Mouse (Mus musculus) embryonic facial prominence, embryonic 12.5 days (tissue): Measurements from ENCODE around the gene Asxl1. TPM values are rescaled to one million over a fixed set of nuclear protein-coding genes. Genes with fewer than 3 reads are reported as not detected.

ENCODE experiments used
- ATAC-seq: fragments of 200-750 bp; cut with Nextera tagmentation; 2 replicates; pipeline ENCODE4 v1.8.0; 2017; ENCODE audit not compliant: insufficient number of reproducible peaks, insufficient read depth, low FRiP score, low TSS enrichment
- H3K27ac ChIP-seq: fragments of 300-500 bp; sonication (generic); 2 replicates; pipeline ENCODE4 v1.5.1; 2016; ENCODE audit warnings: mild to moderate bottlenecking
- H3K27me3 ChIP-seq: fragments of 300-500 bp; sonication (generic); 2 replicates; pipeline ENCODE4 v1.6.1; 2016; ENCODE audit warnings: mild to moderate bottlenecking, moderate library complexity
- H3K36me3 ChIP-seq: fragments of 300-500 bp; sonication (generic); 2 replicates; pipeline ENCODE4 v1.6.1; 2016; ENCODE audit warnings: mild to moderate bottlenecking
- H3K4me1 ChIP-seq: fragments of 300-500 bp; sonication (generic); 2 replicates; pipeline ENCODE4 v1.6.1; 2016
- H3K4me2 ChIP-seq: fragments of 300-500 bp; sonication (generic); replicated peaks from 2 replicates; pipeline ENCODE4 v1.6.1; 2016; ENCODE audit warnings: mild to moderate bottlenecking, moderate library complexity
- H3K4me3 ChIP-seq: fragments of 300-500 bp; sonication (generic); 2 replicates; pipeline ENCODE4 v1.5.1; 2016; ENCODE audit warnings: mild to moderate bottlenecking
- H3K9ac ChIP-seq: fragments of 300-500 bp; sonication (generic); 2 replicates; pipeline ENCODE4 v1.6.1; 2016; ENCODE audit warnings: mild to moderate bottlenecking, moderate library complexity
- H3K9me3 ChIP-seq: fragments of 300-500 bp; sonication (generic); 2 replicates; pipeline ENCODE4 v1.6.1; 2016; ENCODE audit warnings: mild to moderate bottlenecking, moderate library complexity
- WGBS: fragments of 180-500 bp; shearing (Covaris S2); methylation state at CpG from one replicate; pipeline ENCODE4 v1.1.7; 2016; 5-methylcytosine and 5-hydroxymethylcytosine counted together
- polyA plus RNA-seq: library from polyadenylated mRNA; unstranded; fragments of >200 nt; fragmentation: Nextera tagmentation; extraction: Ambion mirVana; gene quantifications from 2 replicates; pipeline ENCODE4 v1.2.1, GENCODE M21; 2016

The Asxl1 gene
- polyA plus RNA-seq, 1 experiment from 2014 or later = 19.1 TPM

- 19% methylated on average over 9 of the region's 9 CpGs for WGBS
- peaks cover 50% of the 10 kb centered on the region for H3K36me3 ChIP-seq
- peak overlapping the region; percentile 9; the same call in 1 of the 2 replicates for H3K27ac ChIP-seq
- H3K4me1 ChIP-seq = peaks cover 67% of the 10 kb centered on the region
- no peak overlapping the region for H3K9ac ChIP-seq
- no peak overlapping the region for H3K4me2 ChIP-seq
- H3K27me3 ChIP-seq = no peaks in the 10 kb centered on the region
- no peaks in the 10 kb centered on the region for H3K9me3 ChIP-seq
- no peak for ATAC-seq
- no peak overlapping the region for H3K4me3 ChIP-seq
Observed at GRCm38 (mm10) chr2:153434880-153435831, 89.5 kb downstream of the Asxl1 start.

- peaks cover 34% of the 10 kb centered on the region for H3K36me3 ChIP-seq
- peaks cover 84% of the 10 kb centered on the region for H3K4me1 ChIP-seq
- H3K4me3 ChIP-seq = no peak overlapping the region
- peak overlapping the region; percentile 7; the same call in 1 of the 2 replicates for H3K9ac ChIP-seq
- peak overlapping the region; percentile 14 for H3K4me2 ChIP-seq
- no peaks in the 10 kb centered on the region for H3K27me3 ChIP-seq
- no peak for ATAC-seq
- 28% methylated on average over 6 of the region's 6 CpGs for WGBS
- peak overlapping the region; percentile 81 for H3K27ac ChIP-seq
- H3K9me3 ChIP-seq = no peaks in the 10 kb centered on the region
Observed at GRCm38 (mm10) chr2:153436641-153437305, 91.1 kb downstream of the Asxl1 start.

- Histone ChIP-seq H3K27ac (peak overlapping the region; percentile 81), H3K27me3 (no peaks in the 10 kb centered on the region), H3K9me3 (no peaks in the 10 kb centered on the region), H3K4me1 (peaks cover 89% of the 10 kb centered on the region), H3K36me3 (peaks cover 29% of the 10 kb centered on the region), H3K4me2 (peak overlapping the region; percentile 14), H3K4me3 (no peak overlapping the region), H3K9ac (peak overlapping the region; percentile 7; the same call in 1 of the 2 replicates)
- ATAC-seq = no peak
- 23% methylated on average over 2 of the region's 2 CpGs for WGBS
Observed at GRCm38 (mm10) chr2:153437306-153437659, 91.7 kb downstream of the Asxl1 start.

GRCm38 (mm10) chr2:153440755-153441154 lies 95.1 kb downstream of the Asxl1 start:
- 48% methylated on average over 2 of the region's 2 CpGs for WGBS
- no peak for ATAC-seq
- peak overlapping the region; percentile 97 for H3K27ac ChIP-seq
- no peaks in the 10 kb centered on the region for H3K27me3 ChIP-seq
- peak overlapping the region; percentile 85 for H3K4me2 ChIP-seq
- no peaks in the 10 kb centered on the region for H3K9me3 ChIP-seq
- H3K4me1 ChIP-seq = peaks cover 66% of the 10 kb centered on the region
- peak overlapping the region; percentile 24; the same call in 1 of the 2 replicates for H3K9ac ChIP-seq
- no peak overlapping the region for H3K4me3 ChIP-seq
- 0 out of 2 replicates have a peak, but pooled peaks cover 4% of the 10 kb centered on the region for H3K36me3 ChIP-seq

- Histone ChIP-seq H3K4me1 (peaks cover 61% of the 10 kb centered on the region), H3K36me3 (0 out of 2 replicates have a peak, but pooled peaks cover under 1% of the 10 kb centered on the region), H3K27ac (peak overlapping the region; percentile 97), H3K9me3 (no peaks in the 10 kb centered on the region), H3K4me2 (peak overlapping the region; percentile 85), H3K9ac (peak overlapping the region; percentile 24; the same call in 1 of the 2 replicates), H3K27me3 (no peaks in the 10 kb centered on the region), H3K4me3 (no peak overlapping the region; the same call in 1 of the 2 replicates)
- no peak for ATAC-seq
- WGBS = 13% methylated on average over 3 of the region's 3 CpGs
Observed at GRCm38 (mm10) chr2:153441228-153441627, 95.6 kb downstream of the Asxl1 start.

- 4% methylated on average over 5 of the region's 5 CpGs for WGBS
- Histone ChIP-seq H3K4me2 (peak overlapping the region; percentile 85), H3K4me3 (peak overlapping the region; percentile 94), H3K27ac (peak overlapping the region; percentile 97), H3K9me3 (no peaks in the 10 kb centered on the region), H3K9ac (peak overlapping the region; percentile 90), H3K36me3 (no peaks in the 10 kb centered on the region), H3K27me3 (no peaks in the 10 kb centered on the region), H3K4me1 (peaks cover 53% of the 10 kb centered on the region)
- no peak for ATAC-seq
Observed at GRCm38 (mm10) chr2:153442720-153443119, 97.1 kb downstream of the Asxl1 start.

GRCm38 (mm10) chr2:153443434-153444240 lies 98.0 kb downstream of the Asxl1 start:
- peak overlapping the region; percentile 90 for H3K9ac ChIP-seq
- WGBS = under 1% methylated on average over 59 of the region's 59 CpGs

GRCm38 (mm10) chr2:153444254-153445136 lies 98.9 kb downstream of the Asxl1 start:
- Histone ChIP-seq H3K4me3 (peak overlapping the region; percentile 94), H3K36me3 (no peaks in the 10 kb centered on the region), H3K27me3 (no peaks in the 10 kb centered on the region), H3K4me2 (peak overlapping the region; percentile 85), H3K4me1 (peaks cover 41% of the 10 kb centered on the region), H3K27ac (peak overlapping the region; percentile 97), H3K9ac (peak overlapping the region; percentile 90), H3K9me3 (no peaks in the 10 kb centered on the region)
- ATAC-seq = peak; percentile 52
- WGBS = 0% methylated on average over 28 of the region's 64 CpGs

More at GRCm38 (mm10) chr2:153443434-153444240, 98.0 kb downstream of the Asxl1 start:
- no peaks in the 10 kb centered on the region for H3K27me3 ChIP-seq
- no peaks in the 10 kb centered on the region for H3K36me3 ChIP-seq
- peak; percentile 18 for ATAC-seq
- H3K4me2 ChIP-seq = peak overlapping the region; percentile 85
- peak overlapping the region; percentile 94 for H3K4me3 ChIP-seq
- no peaks in the 10 kb centered on the region for H3K9me3 ChIP-seq
- H3K4me1 ChIP-seq = peaks cover 48% of the 10 kb centered on the region
- peak overlapping the region; percentile 97 for H3K27ac ChIP-seq

GRCm38 (mm10) chr2:153445137-153446016 lies 99.7 kb downstream of the Asxl1 start:
- H3K4me2 ChIP-seq = peak overlapping the region; percentile 85
- H3K4me3 ChIP-seq = peak overlapping the region; percentile 94
- H3K27me3 ChIP-seq = no peaks in the 10 kb centered on the region
- H3K9me3 ChIP-seq = no peaks in the 10 kb centered on the region
- H3K27ac ChIP-seq = peak overlapping the region; percentile 97
- H3K36me3 ChIP-seq = no peaks in the 10 kb centered on the region
- peak; percentile 47 for ATAC-seq
- H3K4me1 ChIP-seq = peaks cover 36% of the 10 kb centered on the region
- H3K9ac ChIP-seq = peak overlapping the region; percentile 90
- under 1% methylated on average over 59 of the region's 59 CpGs for WGBS

- ATAC-seq = no peak
- WGBS = under 1% methylated on average over 8 of the region's 8 CpGs
- Histone ChIP-seq H3K4me1 (peaks cover 29% of the 10 kb centered on the region), H3K27ac (peak overlapping the region; percentile 97), H3K27me3 (no peaks in the 10 kb centered on the region), H3K9ac (peak overlapping the region; percentile 90), H3K36me3 (no peaks in the 10 kb centered on the region), H3K4me3 (peak overlapping the region; percentile 94), H3K4me2 (peak overlapping the region; percentile 85), H3K9me3 (no peaks in the 10 kb centered on the region)
Observed at GRCm38 (mm10) chr2:153446017-153446408, 100.4 kb downstream of the Asxl1 start.
